Mouse (Mus musculus): Measurements from ENCODE around the gene Grip2. TPM values are rescaled to one million over a fixed set of nuclear protein-coding genes. Genes with fewer than 3 reads are reported as not detected.

Gene Grip2
- polyA plus RNA-seq (2016; fragmentation: Nextera tagmentation; extraction: Ambion mirVana) = 2.1 TPM in 2 replicates

GRCm38 (mm10) chr6:91827016-91827570 is at the start of gene Grip2:
Gene Grip2 (minus strand): TSS chr6:91827250.
- Histone ChIP-seq H3K9me3 (no peaks in the 10 kb centered on the region), H3K4me3 (no peak within 1 kb of the TSS), H3K36me3 (no peaks in the 10 kb centered on the region), H3K27me3 (no peaks in the 10 kb centered on the region), H3K4me1 (0 out of 2 replicates have a peak, but pooled peaks cover 5% of the 10 kb centered on the region), H3K4me2 (replicated peaks) (no peak within 1 kb of the TSS), H3K9ac (replicated peaks) (no peak within 1 kb of the TSS), H3K27ac (replicated peaks) (no peak within 1 kb of the TSS; the same call in 1 of the 2 replicates)
- WGBS = 49% methylated on average over 9 of the region's 11 CpGs
- ATAC-seq (ENCODE audit: low FRiP score, low read depth) = no peak

GRCm38 (mm10) chr6:91872781-91873180 is 45.7 kb upstream of the Grip2 start:
- Histone ChIP-seq H3K4me3 (no peak overlapping the region), H3K4me2 (replicated peaks) (no peak overlapping the region), H3K36me3 (no peaks in the 10 kb centered on the region), H3K9ac (replicated peaks) (no peak overlapping the region), H3K27ac (replicated peaks) (no peak overlapping the region), H3K9me3 (no peaks in the 10 kb centered on the region), H3K4me1 (peaks cover 3% of the 10 kb centered on the region; the same call in 1 of the 2 replicates), H3K27me3 (peaks cover 29% of the 10 kb centered on the region; the same call in 1 of the 2 replicates)
- WGBS = 61% methylated on average over 2 of the region's 2 CpGs
- no peak for ATAC-seq (ENCODE audit: low FRiP score, low read depth)

- H3K27me3 ChIP-seq = peaks cover 22% of the 10 kb centered on the region
- no peak for ATAC-seq (ENCODE audit: low FRiP score, low read depth)
These were observed 41.0 kb upstream of the Grip2 start for GRCm38 (mm10) chr6:91868091-91868490.

GRCm38 (mm10) chr6:91865601-91866000 is 38.6 kb upstream of the Grip2 start:
- Histone ChIP-seq H3K36me3 (no peaks in the 10 kb centered on the region), H3K4me2 (replicated peaks) (no peak overlapping the region), H3K9me3 (no peaks in the 10 kb centered on the region), H3K27ac (replicated peaks) (no peak overlapping the region), H3K27me3 (peaks cover 5% of the 10 kb centered on the region), H3K9ac (replicated peaks) (no peak overlapping the region), H3K4me3 (no peak overlapping the region), H3K4me1 (no peaks in the 10 kb centered on the region)
- ATAC-seq (ENCODE audit: low FRiP score, low read depth) = no peak
- WGBS = 90% methylated on average over 11 of the region's 11 CpGs

More at GRCm38 (mm10) chr6:91868091-91868490, 41.0 kb upstream of the Grip2 start:
- Histone ChIP-seq H3K4me2 (replicated peaks) (no peak overlapping the region), H3K4me1 (no peaks in the 10 kb centered on the region), H3K9me3 (no peaks in the 10 kb centered on the region), H3K27ac (replicated peaks) (no peak overlapping the region), H3K4me3 (no peak overlapping the region), H3K36me3 (no peaks in the 10 kb centered on the region), H3K9ac (replicated peaks) (no peak overlapping the region)
- WGBS = 88% methylated on average over 5 of the region's 5 CpGs

- H3K4me1 ChIP-seq = no peaks in the 10 kb centered on the region
- no peaks in the 10 kb centered on the region for H3K36me3 ChIP-seq
- H3K4me2 ChIP-seq (replicated peaks) = no peak overlapping the region
- 78% methylated on average over 5 of the region's 5 CpGs for WGBS
- H3K9me3 ChIP-seq = no peaks in the 10 kb centered on the region
- H3K9ac ChIP-seq (replicated peaks) = no peak overlapping the region
- no peak overlapping the region for H3K4me3 ChIP-seq
- no peaks in the 10 kb centered on the region; the same call in 1 of the 2 replicates for H3K27me3 ChIP-seq
- ATAC-seq (ENCODE audit: low FRiP score, low read depth) = no peak
- H3K27ac ChIP-seq (replicated peaks) = no peak overlapping the region
These were observed 37.5 kb upstream of the Grip2 start for GRCm38 (mm10) chr6:91864595-91864994.

- no peaks in the 10 kb centered on the region for H3K4me1 ChIP-seq
- H3K4me2 ChIP-seq (replicated peaks) = no peak overlapping the region
- H3K27me3 ChIP-seq = no peaks in the 10 kb centered on the region; the same call in 1 of the 2 replicates
- no peak overlapping the region for H3K4me3 ChIP-seq
- H3K36me3 ChIP-seq = no peaks in the 10 kb centered on the region
- H3K9ac ChIP-seq (replicated peaks) = no peak overlapping the region
- H3K9me3 ChIP-seq = no peaks in the 10 kb centered on the region
- no peak overlapping the region for H3K27ac ChIP-seq (replicated peaks)
- ATAC-seq (ENCODE audit: low FRiP score, low read depth) = no peak
These were observed 35.8 kb upstream of the Grip2 start for GRCm38 (mm10) chr6:91862848-91863247.

- Histone ChIP-seq H3K27me3 (peaks cover 5% of the 10 kb centered on the region; the same call in 1 of the 2 replicates), H3K4me1 (no peaks in the 10 kb centered on the region), H3K36me3 (no peaks in the 10 kb centered on the region), H3K4me2 (replicated peaks) (no peak overlapping the region), H3K4me3 (no peak overlapping the region), H3K9me3 (no peaks in the 10 kb centered on the region), H3K9ac (replicated peaks) (no peak overlapping the region), H3K27ac (replicated peaks) (no peak overlapping the region)
- WGBS = 81% methylated on average over 5 of the region's 5 CpGs
- no peak for ATAC-seq (ENCODE audit: low FRiP score, low read depth)
These were observed 31.3 kb upstream of the Grip2 start for GRCm38 (mm10) chr6:91858339-91858738.

- 5% methylated on average over 2 of the region's 2 CpGs for WGBS
- peak; percentile 60; the same call in 1 of the 2 replicates for ATAC-seq (ENCODE audit: low FRiP score, low read depth)
- no peak overlapping the region for H3K9ac ChIP-seq (replicated peaks)
These were observed 25.5 kb upstream of the Grip2 start for GRCm38 (mm10) chr6:91852550-91852949.

GRCm38 (mm10) chr6:91843628-91844153 is 16.6 kb upstream of the Grip2 start:
- Histone ChIP-seq H3K4me1 (peaks cover 28% of the 10 kb centered on the region), H3K27me3 (peaks cover 73% of the 10 kb centered on the region), H3K4me3 (peak overlapping the region; percentile 54), H3K4me2 (replicated peaks) (peak overlapping the region; percentile 80), H3K9ac (replicated peaks) (peak overlapping the region; percentile 69), H3K36me3 (no peaks in the 10 kb centered on the region), H3K9me3 (no peaks in the 10 kb centered on the region), H3K27ac (replicated peaks) (no peak overlapping the region)
- whole genome bisulfite sequencing = 5% methylated on average over 60 of the region's 69 CpGs
- ATAC-seq (ENCODE audit: low FRiP score, low read depth) = peak; percentile 24

More at GRCm38 (mm10) chr6:91852550-91852949, 25.5 kb upstream of the Grip2 start:
- no peak overlapping the region for H3K4me3 ChIP-seq
- 0 out of 2 replicates have a peak, but pooled peaks cover 2% of the 10 kb centered on the region for H3K4me1 ChIP-seq
- H3K36me3 ChIP-seq = no peaks in the 10 kb centered on the region
- H3K27ac ChIP-seq (replicated peaks) = no peak overlapping the region
- H3K9me3 ChIP-seq = no peaks in the 10 kb centered on the region
- H3K27me3 ChIP-seq = 0 out of 2 replicates have a peak, but pooled peaks cover 5% of the 10 kb centered on the region
- no peak overlapping the region for H3K4me2 ChIP-seq (replicated peaks)

GRCm38 (mm10) chr6:91842897-91843627 is 16.0 kb upstream of the Grip2 start:
- peak; percentile 48 for ATAC-seq (ENCODE audit: low FRiP score, low read depth)
- no peaks in the 10 kb centered on the region for H3K9me3 ChIP-seq
- no peak overlapping the region for H3K27ac ChIP-seq (replicated peaks)
- H3K4me3 ChIP-seq = peak overlapping the region; percentile 54
- 4% methylated on average over 46 of the region's 46 CpGs for WGBS
- H3K4me1 ChIP-seq = peaks cover 34% of the 10 kb centered on the region
- peaks cover 73% of the 10 kb centered on the region for H3K27me3 ChIP-seq
- H3K36me3 ChIP-seq = no peaks in the 10 kb centered on the region
- peak overlapping the region; percentile 69 for H3K9ac ChIP-seq (replicated peaks)
- peak overlapping the region; percentile 80 for H3K4me2 ChIP-seq (replicated peaks)

GRCm38 (mm10) chr6:91839010-91839871 is 12.2 kb upstream of the Grip2 start:
- Histone ChIP-seq H3K9me3 (no peaks in the 10 kb centered on the region), H3K4me1 (peaks cover 37% of the 10 kb centered on the region), H3K27ac (replicated peaks) (peak overlapping the region; percentile 84), H3K4me3 (peak overlapping the region; percentile 31), H3K4me2 (replicated peaks) (peak overlapping the region; percentile 49), H3K9ac (replicated peaks) (peak overlapping the region; percentile 28), H3K27me3 (peaks cover 46% of the 10 kb centered on the region), H3K36me3 (no peaks in the 10 kb centered on the region)
- ATAC-seq (ENCODE audit: low FRiP score, low read depth) = peak; percentile 82
- WGBS = 5% methylated on average over 23 of the region's 23 CpGs
